Comparison of ENCODE assay signal across 9 mouse cellular contexts in the genomic region with DNA sequence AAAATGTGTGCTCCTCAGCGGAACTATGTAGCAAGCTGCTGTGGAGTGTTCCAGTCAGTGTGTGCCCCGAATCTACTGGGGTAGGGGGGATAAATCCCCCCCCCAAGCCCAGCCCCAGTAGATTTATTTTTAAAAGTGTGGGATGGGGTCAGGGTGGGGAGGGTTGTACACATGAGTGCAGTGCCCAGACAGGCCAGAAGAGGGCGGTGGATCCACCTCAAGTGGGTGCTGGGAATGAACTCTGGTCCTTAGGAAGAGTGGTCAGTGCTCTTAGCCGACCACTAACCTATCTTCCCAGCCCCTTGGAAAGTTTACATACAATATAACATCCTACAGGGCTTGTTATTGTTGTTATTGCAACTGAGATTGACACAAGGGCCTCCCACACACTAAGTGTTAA. TPM values are rescaled to one million over a fixed set of nuclear protein-coding genes. Genes with fewer than 3 reads are reported as not detected.
DNase-seq lines count a peak whose midpoint lies in the region; ATAC-seq and TF ChIP-seq lines count a peak whose summit lies in the region.
"Had no signal": no experiment of that assay in that cellular context is flagged by ENCODE, and none has a peak within 500 bp of the region (broad histone marks: within the 10 kb centered on the region; RNA-seq: fewer than 3 reads in every experiment).

No protein-coding gene starts in this region.

- 51% methylated on average over 4 of the region's 4 CpGs for WGBS in kidney, adult 2 months
- 45% methylated on average over 4 of the region's 4 CpGs for WGBS in kidney, embryonic 16.5 days
- WGBS in thymus, adult 2 months: 66% methylated on average over 4 of the region's 4 CpGs

- no peak for TF ChIP-seq POLR2A in kidney, adult 2 months (IDR thresholded peaks at IDR 0.05; ENCODE audit: low read depth, low read length)
- no peak for TF ChIP-seq POLR2A in thymus, adult 2 months (IDR thresholded peaks at IDR 0.05; ENCODE audit: control insufficient read depth, extremely low read depth, insufficient read depth, low read length, poor library complexity)
- no peak for TF ChIP-seq POLR2A in cortical plate, adult 2 months (IDR thresholded peaks at IDR 0.05; ENCODE audit: extremely low read depth, insufficient read depth, low read length)

- no peak overlapping the region for H3K4me2 ChIP-seq in kidney, embryonic 16.5 days (replicated peaks; ENCODE audit: low read depth, low read length)

- no peak overlapping the region for H3K4me3 ChIP-seq in kidney, adult 2 months (ENCODE audit: insufficient read depth, low read depth, low read length)
- no peak overlapping the region for H3K4me3 ChIP-seq in kidney, embryonic 16.5 days (ENCODE audit: low read length)
- H3K4me3 ChIP-seq in thymus, adult 2 months (ENCODE audit: control insufficient read depth, insufficient read depth, low read length): no peak overlapping the region
- H3K4me3 ChIP-seq in cortical plate, adult 2 months (ENCODE audit: insufficient read depth, low read length): no peak overlapping the region

- H3K36me3 ChIP-seq in kidney, adult 2 months (ENCODE audit: control insufficient read depth, insufficient read depth, low read length): no peaks in the 10 kb centered on the region
- no peaks in the 10 kb centered on the region for H3K36me3 ChIP-seq in kidney, embryonic 16.5 days (ENCODE audit: insufficient read depth, low read length)
- no peaks in the 10 kb centered on the region for H3K36me3 ChIP-seq in thymus, adult 2 months (ENCODE audit: control insufficient read depth, insufficient read depth, low read length)

- no peak overlapping the region for H3K9ac ChIP-seq in kidney, embryonic 16.5 days (replicated peaks; ENCODE audit: low read length)

- peak; percentile 56 for TF ChIP-seq CTCF in kidney, adult 2 months (conservative IDR thresholded peaks at IDR 0.05; ENCODE audit: insufficient read depth, insufficient read length, low read depth, low read length)
- peak; percentile 32; the same call in 1 of the 2 replicates for TF ChIP-seq CTCF in thymus, adult 2 months (IDR thresholded peaks at IDR 0.05; ENCODE audit: borderline replicate concordance, control insufficient read depth, extremely low read depth, insufficient read depth, low read length, poor library complexity)
- 0 out of 2 replicates have a peak, but pooled peaks have one; percentile 2 for TF ChIP-seq CTCF in cortical plate, adult 2 months (IDR thresholded peaks at IDR 0.05; ENCODE audit: extremely low read depth, insufficient read depth, low read length)

- H3K4me1 ChIP-seq in kidney, adult 2 months (ENCODE audit: control insufficient read depth, insufficient read depth, low read length): no peaks in the 10 kb centered on the region
- no peaks in the 10 kb centered on the region for H3K4me1 ChIP-seq in kidney, embryonic 16.5 days (ENCODE audit: insufficient read depth, low read length)
- H3K4me1 ChIP-seq in thymus, adult 2 months (replicated peaks; ENCODE audit: control insufficient read depth, insufficient read depth, low read length): no peaks in the 10 kb centered on the region
- H3K4me1 ChIP-seq in cortical plate, adult 2 months (ENCODE audit: control insufficient read depth, insufficient read depth, low read length): no peaks in the 10 kb centered on the region

- H3K9me3 ChIP-seq in kidney, embryonic 16.5 days (ENCODE audit: low read length): no peaks in the 10 kb centered on the region

- H3K27ac ChIP-seq in kidney, adult 2 months (ENCODE audit: insufficient read depth, low read depth, low read length): no peak overlapping the region
- H3K27ac ChIP-seq in kidney, embryonic 16.5 days (ENCODE audit: low read length): no peak overlapping the region
- no peak overlapping the region for H3K27ac ChIP-seq in thymus, adult 2 months (ENCODE audit: control insufficient read depth, insufficient read depth, low read length)
- H3K27ac ChIP-seq in cortical plate, adult 2 months (ENCODE audit: insufficient read depth, low read length): no peak overlapping the region

- peak; percentile 27 for DNase-seq in kidney, adult 2 months
- DNase-seq in thymus, adult 2 months: peak; percentile 19
- no peak for DNase-seq in thymus, adult 18-20 months
- no peak for DNase-seq in frontal cortex, postnatal 14 days (ENCODE audit: low spot score in 2 of 2)
- DNase-seq in gastrocnemius, adult 8-10 months (ENCODE audit: low spot score in 2 of 2): no peak
- DNase-seq in urinary bladder, postnatal 36 days (ENCODE audit: low spot score in 2 of 2): no peak
- DNase-seq: cerebellum, adult 11-12 months had no signal

- H3K27me3 ChIP-seq in kidney, adult 2 months (replicated peaks; ENCODE audit: control insufficient read depth, insufficient read depth, low read length): no peaks in the 10 kb centered on the region
- H3K27me3 ChIP-seq in kidney, embryonic 16.5 days (ENCODE audit: insufficient read depth, low read length): no peaks in the 10 kb centered on the region
- H3K27me3 ChIP-seq in thymus, adult 2 months (ENCODE audit: control insufficient read depth, insufficient read depth, low read length): no peaks in the 10 kb centered on the region

- no peak for ATAC-seq in kidney, embryonic 16.5 days (ENCODE audit: low FRiP score, low TSS enrichment)

RNA-seq across cellular contexts. Expression of a gene that starts 12.5 kb away (rescaled TPM):
- 86.5 and 103 TPM in 2 replicates for polyA plus RNA-seq in kidney, adult 2 months (2012; rRNA removed)
- 67.5 and 72.3 TPM in 2 replicates for polyA plus RNA-seq in kidney, embryonic 16.5 days (2015; fragmentation: Nextera tagmentation; extraction: Ambion mirVana)
- polyA plus RNA-seq in thymus, adult 2 months (2012; rRNA removed): 43.7 and 47.9 TPM in 2 replicates
- polyA plus RNA-seq in cortical plate, adult 2 months (2012; rRNA removed): 142 and 167 TPM in 2 replicates
- total RNA-seq in gastrocnemius, adult 8-10 months (2022): 1 to 10 TPM; 2.8 to 4.3 (median 3.4) TPM

RNA-seq across cellular contexts. Expression of a gene that starts 35.8 kb away (rescaled TPM):
- polyA plus RNA-seq in kidney, adult 2 months (2012; rRNA removed): 16.9 and 18.7 TPM in 2 replicates
- polyA plus RNA-seq in kidney, embryonic 16.5 days (2015; fragmentation: Nextera tagmentation; extraction: Ambion mirVana): 15.9 and 16.9 TPM in 2 replicates
- polyA plus RNA-seq in thymus, adult 2 months (2012; rRNA removed): 8.8 and 10.2 TPM in 2 replicates
- polyA plus RNA-seq in cortical plate, adult 2 months (2012; rRNA removed): 3.2 and 3.6 TPM in 2 replicates
- 1 to 10 TPM; 3.1 to 4.9 (median 3.6) TPM for total RNA-seq in gastrocnemius, adult 8-10 months (2022)

Comparison
In these comparisons a context has a peak if more than half of its experiments do, and no peak if none do; other contexts are left out.
1. DNase-seq: peak in kidney, adult 2 months (single experiment) and thymus, adult 2 months (single experiment); none in thymus, adult 18-20 months (0 of 2), frontal cortex, postnatal 14 days (0 of 2), gastrocnemius, adult 8-10 months (0 of 2) and urinary bladder, postnatal 36 days (0 of 2).
2. CTCF ChIP-seq: peak in every context shown above with its lines; median percentile 56 in kidney, adult 2 months; 32 in thymus, adult 2 months; 2 in cortical plate, adult 2 months.